ENCODE assay signal across 16 mouse cellular contexts in genomic region chr1:179286748-179287147, GRCm38 (mm10).
DNase-seq lines count a peak whose midpoint lies in the region; ATAC-seq lines count a peak whose summit lies in the region.
"Had no signal": no experiment of that assay in that cellular context is flagged by ENCODE, and none has a peak within 500 bp of the region (broad histone marks: within the 10 kb centered on the region; RNA-seq: fewer than 3 reads in every experiment).

No protein-coding gene starts in this region.

- H3K27me3 ChIP-seq in forebrain, embryonic 16.5 days (replicated peaks; ENCODE audit: control insufficient read depth, insufficient read depth, low read length) = no peaks in the 10 kb centered on the region
- H3K27me3 ChIP-seq in forebrain, embryonic 14.5 days (replicated peaks; ENCODE audit: control insufficient read depth, insufficient read depth, low read length) = no peaks in the 10 kb centered on the region
- no peaks in the 10 kb centered on the region for H3K27me3 ChIP-seq in heart, embryonic 11.5 days (ENCODE audit: control insufficient read depth, insufficient read depth, low read length)
- H3K27me3 ChIP-seq: embryonic facial prominence, embryonic 13.5 days; forebrain, embryonic 13.5 days had no signal

- no peak for DNase-seq in forebrain, embryonic 14.5 days (ENCODE audit: low spot score)
- DNase-seq in heart, adult 11 months = peak; percentile 64
- DNase-seq in brain, embryonic 18.5 days (ENCODE audit: low read depth, low spot score) = peak; percentile 24
- no peak for DNase-seq in lung, postnatal 10 days
- DNase-seq: adrenal gland, adult 2 months; adrenal gland, postnatal 10 days; adrenal gland, postnatal 25 days; cerebellum, adult 11 months; cerebellum, adult 18-20 months; cerebellum, adult 8-10 months; cerebellum, adult 9-11 months; cerebellum, postnatal 14 days had no signal

- no peak overlapping the region for H3K9ac ChIP-seq in forebrain, embryonic 16.5 days (replicated peaks; ENCODE audit: low read depth, low read length)
- no peak overlapping the region for H3K9ac ChIP-seq in forebrain, embryonic 14.5 days (ENCODE audit: low read length)
- no peak overlapping the region for H3K9ac ChIP-seq in heart, embryonic 11.5 days (ENCODE audit: low read depth, low read length)
- H3K9ac ChIP-seq: embryonic facial prominence, embryonic 13.5 days; forebrain, embryonic 13.5 days had no signal

- no peak overlapping the region for H3K4me2 ChIP-seq in forebrain, embryonic 16.5 days (ENCODE audit: low read length)
- H3K4me2 ChIP-seq in forebrain, embryonic 14.5 days (ENCODE audit: low read length) = no peak overlapping the region
- no peak overlapping the region for H3K4me2 ChIP-seq in heart, embryonic 11.5 days
- H3K4me2 ChIP-seq: embryonic facial prominence, embryonic 13.5 days; forebrain, embryonic 13.5 days had no signal

- H3K36me3 ChIP-seq in forebrain, embryonic 16.5 days (ENCODE audit: control insufficient read depth, insufficient read depth) = no peaks in the 10 kb centered on the region
- H3K36me3 ChIP-seq in forebrain, embryonic 14.5 days (ENCODE audit: control insufficient read depth, insufficient read depth, low read length) = no peaks in the 10 kb centered on the region
- H3K36me3 ChIP-seq in heart, embryonic 11.5 days (ENCODE audit: control insufficient read depth, insufficient read depth, low read length) = no peaks in the 10 kb centered on the region
- H3K36me3 ChIP-seq: embryonic facial prominence, embryonic 13.5 days had no signal

- no peak overlapping the region for H3K4me3 ChIP-seq in forebrain, embryonic 16.5 days (replicated peaks; ENCODE audit: low read length)
- H3K4me3 ChIP-seq in forebrain, embryonic 14.5 days (ENCODE audit: low read depth, low read length) = no peak overlapping the region
- no peak overlapping the region for H3K4me3 ChIP-seq in heart, embryonic 11.5 days (ENCODE audit: low read depth, low read length)
- H3K4me3 ChIP-seq: embryonic facial prominence, embryonic 13.5 days; forebrain, embryonic 13.5 days had no signal

- no peak overlapping the region for H3K27ac ChIP-seq in forebrain, embryonic 16.5 days (ENCODE audit: low read length)
- no peak overlapping the region for H3K27ac ChIP-seq in forebrain, embryonic 14.5 days (ENCODE audit: low read depth, low read length)
- no peak overlapping the region for H3K27ac ChIP-seq in heart, embryonic 11.5 days (ENCODE audit: low read depth, low read length)
- H3K27ac ChIP-seq: embryonic facial prominence, embryonic 13.5 days; forebrain, embryonic 13.5 days had no signal

- peak; percentile 45 for ATAC-seq in forebrain, embryonic 16.5 days
- no peak for ATAC-seq in forebrain, embryonic 14.5 days
- no peak for ATAC-seq in heart, embryonic 11.5 days (replicated peaks; ENCODE audit: insufficient number of reproducible peaks, low FRiP score, low TSS enrichment)
- ATAC-seq: forebrain, embryonic 13.5 days had no signal

- H3K4me1 ChIP-seq in forebrain, embryonic 16.5 days (replicated peaks; ENCODE audit: control insufficient read depth, insufficient read depth, low read length) = no peaks in the 10 kb centered on the region
- no peaks in the 10 kb centered on the region for H3K4me1 ChIP-seq in forebrain, embryonic 14.5 days (ENCODE audit: control insufficient read depth, insufficient read depth, low read length)
- H3K4me1 ChIP-seq in heart, embryonic 11.5 days (ENCODE audit: control insufficient read depth, insufficient read depth, low read length) = peaks cover 15% of the 10 kb centered on the region
- H3K4me1 ChIP-seq: embryonic facial prominence, embryonic 13.5 days; forebrain, embryonic 13.5 days had no signal

- H3K9me3 ChIP-seq in forebrain, embryonic 16.5 days (ENCODE audit: control insufficient read depth, low read length) = no peaks in the 10 kb centered on the region
- H3K9me3 ChIP-seq in forebrain, embryonic 14.5 days (replicated peaks; ENCODE audit: control insufficient read depth, low read length) = no peaks in the 10 kb centered on the region
- H3K9me3 ChIP-seq in heart, embryonic 11.5 days (replicated peaks; ENCODE audit: control insufficient read depth, low read length) = peaks cover 4% of the 10 kb centered on the region; the same call in 1 of the 2 replicates
- H3K9me3 ChIP-seq: forebrain, embryonic 13.5 days had no signal

- 77% methylated on average over 6 of the region's 6 CpGs for WGBS in forebrain, embryonic 16.5 days
- WGBS in forebrain, embryonic 14.5 days = 81% methylated on average over 6 of the region's 6 CpGs
- 88% methylated on average over 6 of the region's 6 CpGs for WGBS in heart, embryonic 11.5 days (ENCODE audit: insufficient replicate concordance)

Comparison
In these comparisons a context has a peak if more than half of its experiments do, and no peak if none do; other contexts are left out.
1. DNase-seq: peak in heart, adult 11 months (single experiment) and brain, embryonic 18.5 days (single experiment); none in forebrain, embryonic 14.5 days (single experiment) and lung, postnatal 10 days (single experiment).